Mouse (Mus musculus): Measurements from ENCODE around the gene Slc7a8.

The Slc7a8 gene

GRCm38 (mm10) chr14:54781610-54782365, at the start of gene Slc7a8:
TSS of gene Slc7a8 (minus strand) at chr14:54781946.
- in situ Hi-C loops (cut with MboI, MseI): loop anchor here (10.0 kb wide), 1 partner anchor 67 kb away; the partner anchor contains the start of gene Cebpe

- in situ Hi-C loops (cut with MboI, MseI): no loop called here
Observed at GRCm38 (mm10) chr14:54823716-54824115, 42.0 kb upstream of the Slc7a8 start.

GRCm38 (mm10) chr14:54822301-54822700, 40.6 kb upstream of the Slc7a8 start:
- in situ Hi-C loops (cut with MboI, MseI): no loop called here

- in situ Hi-C loops (cut with MboI, MseI): no loop called here
Observed at GRCm38 (mm10) chr14:54817791-54818190, 36.0 kb upstream of the Slc7a8 start.

- in situ Hi-C loops (cut with MboI, MseI): no loop called here
Observed at GRCm38 (mm10) chr14:54815737-54816136, 34.0 kb upstream of the Slc7a8 start.

GRCm38 (mm10) chr14:54813991-54814390, 32.2 kb upstream of the Slc7a8 start, which contains the start of gene Rnf212b:
TSS of gene Rnf212b (plus strand) at chr14:54814141.
- in situ Hi-C loops (cut with MboI, MseI): no loop called here

- in situ Hi-C loops (cut with MboI, MseI): no loop called here
Observed at GRCm38 (mm10) chr14:54809668-54810033, 27.9 kb upstream of the Slc7a8 start.

- in situ Hi-C loops (cut with MboI, MseI): no loop called here
Observed at GRCm38 (mm10) chr14:54808718-54809667, 27.2 kb upstream of the Slc7a8 start.

GRCm38 (mm10) chr14:54806124-54806523, 24.4 kb upstream of the Slc7a8 start:
- in situ Hi-C loops (cut with MboI, MseI): no loop called here

- in situ Hi-C loops (cut with MboI, MseI): no loop called here
Observed at GRCm38 (mm10) chr14:54802428-54802827, 20.7 kb upstream of the Slc7a8 start.

- in situ Hi-C loops (cut with MboI, MseI): no loop called here
Observed at GRCm38 (mm10) chr14:54799686-54800085, 17.9 kb upstream of the Slc7a8 start.

GRCm38 (mm10) chr14:54796760-54797159, 15.0 kb upstream of the Slc7a8 start:
- in situ Hi-C loops (cut with MboI, MseI): no loop called here

- in situ Hi-C loops (cut with MboI, MseI): no loop called here
Observed at GRCm38 (mm10) chr14:54795901-54796300, 14.2 kb upstream of the Slc7a8 start.

- in situ Hi-C loops (cut with MboI, MseI): no loop called here
Observed at GRCm38 (mm10) chr14:54793894-54794830, 12.4 kb upstream of the Slc7a8 start.

- in situ Hi-C loops (cut with MboI, MseI): no loop called here
Observed at GRCm38 (mm10) chr14:54793351-54793750, 11.6 kb upstream of the Slc7a8 start.

- in situ Hi-C loops (cut with MboI, MseI): no loop called here
Observed at GRCm38 (mm10) chr14:54792166-54792565, 10.4 kb upstream of the Slc7a8 start.

GRCm38 (mm10) chr14:54788231-54788630, 6.5 kb upstream of the Slc7a8 start:
- in situ Hi-C loops (cut with MboI, MseI): loop anchor here (10.0 kb wide), 1 partner anchor 73 kb away; the partner anchor contains the start of gene Cebpe

- in situ Hi-C loops (cut with MboI, MseI): loop anchor here (10.0 kb wide), 1 partner anchor 72 kb away; the partner anchor contains the start of gene Cebpe
Observed at GRCm38 (mm10) chr14:54787226-54787625, 5.5 kb upstream of the Slc7a8 start.

GRCm38 (mm10) chr14:54786489-54786888, 4.7 kb upstream of the Slc7a8 start:
- in situ Hi-C loops (cut with MboI, MseI): loop anchor here (10.0 kb wide), 1 partner anchor 72 kb away; the partner anchor contains the start of gene Cebpe

GRCm38 (mm10) chr14:54785898-54786297, 4.2 kb upstream of the Slc7a8 start:
- in situ Hi-C loops (cut with MboI, MseI): loop anchor here (10.0 kb wide), 1 partner anchor 71 kb away; the partner anchor contains the start of gene Cebpe

GRCm38 (mm10) chr14:54782971-54783370, 1.2 kb upstream of the Slc7a8 start:
- in situ Hi-C loops (cut with MboI, MseI): loop anchor here (10.0 kb wide), 1 partner anchor 68 kb away; the partner anchor contains the start of gene Cebpe
